In the genomic region with DNA sequence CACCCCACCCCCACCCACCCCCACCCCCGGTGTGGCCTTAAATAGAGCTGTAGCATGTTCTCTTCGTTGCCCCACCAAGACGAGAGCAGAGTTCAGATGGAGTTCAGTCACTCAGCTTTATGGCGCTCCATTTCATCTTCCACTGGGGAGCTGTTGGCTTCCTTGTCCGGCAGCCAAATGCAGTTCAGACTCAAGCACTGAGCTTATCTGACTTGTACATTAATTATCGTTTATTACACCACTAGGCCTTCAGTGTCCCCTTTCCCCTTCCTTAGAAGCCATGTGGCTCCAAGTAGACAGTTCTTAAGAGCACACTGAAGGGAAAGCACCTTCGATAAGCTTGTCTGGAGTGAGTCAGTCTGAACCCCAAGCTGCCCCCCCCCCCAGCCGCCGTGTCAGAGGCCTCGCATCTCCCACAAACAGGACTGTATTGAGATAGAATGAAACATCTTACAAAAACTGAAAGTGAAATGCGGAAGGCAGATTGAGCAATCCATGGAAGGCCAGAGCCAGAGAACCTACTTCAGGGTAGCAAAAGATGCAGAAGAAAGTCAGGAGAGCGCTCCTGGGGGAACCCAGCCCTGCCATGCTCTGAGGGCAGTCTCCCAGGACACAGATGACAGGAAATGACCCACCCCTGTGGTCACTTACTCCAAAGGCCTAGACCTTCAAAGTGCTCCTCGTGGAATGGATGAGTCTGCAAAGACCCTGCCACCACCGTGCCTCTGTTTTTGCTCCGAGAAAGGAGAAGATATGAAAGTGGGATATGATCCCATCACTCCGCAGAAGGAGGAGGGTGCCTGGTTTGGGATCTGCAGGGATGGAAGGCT, we compare ENCODE assay signal across 7 mouse cellular contexts. TPM values are rescaled to one million over a fixed set of nuclear protein-coding genes. Genes with fewer than 3 reads are reported as not detected.
DNase-seq lines count a peak whose midpoint lies in the region; ATAC-seq and TF ChIP-seq lines count a peak whose summit lies in the region.

A gene (plus strand): TSS at position 312 of the 830 bp plus-strand sequence.

- ATAC-seq in heart, embryonic 16.5 days (replicated peaks; ENCODE audit: extremely low read depth, insufficient read depth, low FRiP score): no peak

- no peak for TF ChIP-seq POLR2A in bone marrow, adult 2 months (IDR thresholded peaks at IDR 0.05; ENCODE audit: borderline replicate concordance, control insufficient read depth, low read depth, low read length)

- peak within 1 kb of the TSS; percentile 79 for H3K4me2 ChIP-seq in heart, embryonic 16.5 days (ENCODE audit: low read depth, low read length)

- in situ Hi-C loops in ES-E14 (cut with MboI; ENCODE audit: low sequenced_read_pairs in 2 of 2, unreplicated experiment in 2 of 2): no loop called here

- no peak within 1 kb of the TSS for H3K27ac ChIP-seq in ES-E14 (ENCODE audit: insufficient read depth, low read depth, low read length, poor library complexity, severe bottlenecking)
- H3K27ac ChIP-seq in bone marrow, adult 2 months (ENCODE audit: control insufficient read depth, insufficient read depth, low read depth, low read length, poor library complexity): peak within 1 kb of the TSS; percentile 67
- no peak within 1 kb of the TSS for H3K27ac ChIP-seq in heart, embryonic 16.5 days (ENCODE audit: low read length)

- 38% methylated on average over 16 of the region's 16 CpGs for WGBS in bone marrow, adult 2 months
- 53% methylated on average over 16 of the region's 16 CpGs for WGBS in heart, embryonic 16.5 days

- no peak for TF ChIP-seq CTCF in bone marrow, adult 2 months (IDR thresholded peaks at IDR 0.05; ENCODE audit: control insufficient read depth, insufficient read depth, low read length)

- H3K27me3 ChIP-seq in heart, embryonic 16.5 days (ENCODE audit: control insufficient read depth, insufficient read depth, low read length): peaks cover 5% of the 10 kb centered on the region; the same call in 1 of the 2 replicates
- H3K27me3 ChIP-seq in megakaryocyte, embryonic 14.5 days (replicated peaks): peaks cover 33% of the 10 kb centered on the region

- H3K36me3 ChIP-seq in ES-E14 (ENCODE audit: control insufficient read depth, insufficient read depth, low read length, poor library complexity, severe bottlenecking): no peaks in the 10 kb centered on the region
- H3K36me3 ChIP-seq in heart, embryonic 16.5 days (ENCODE audit: control insufficient read depth, insufficient read depth): no peaks in the 10 kb centered on the region
- H3K36me3 ChIP-seq in megakaryocyte, embryonic 14.5 days (replicated peaks; ENCODE audit: low read length): no peaks in the 10 kb centered on the region

- H3K9me3 ChIP-seq in ES-E14 (ENCODE audit: control insufficient read depth, insufficient read depth, low read depth, low read length): no peaks in the 10 kb centered on the region
- no peaks in the 10 kb centered on the region for H3K9me3 ChIP-seq in heart, embryonic 16.5 days (replicated peaks; ENCODE audit: control insufficient read depth, low read length)
- no peaks in the 10 kb centered on the region for H3K9me3 ChIP-seq in megakaryocyte, embryonic 14.5 days

- no peaks in the 10 kb centered on the region for H3K4me1 ChIP-seq in ES-E14 (ENCODE audit: control insufficient read depth in 2 of 2, insufficient read depth in 2 of 2, low read length in 2 of 2, poor library complexity in 1 of 2)
- peaks cover 3% of the 10 kb centered on the region for H3K4me1 ChIP-seq in bone marrow, adult 2 months (ENCODE audit: control insufficient read depth, insufficient read depth, low read length)
- H3K4me1 ChIP-seq in heart, embryonic 16.5 days (ENCODE audit: control insufficient read depth, insufficient read depth, low read length): peaks cover 8% of the 10 kb centered on the region
- peaks cover 16% of the 10 kb centered on the region for H3K4me1 ChIP-seq in megakaryocyte, embryonic 14.5 days

- H3K9ac ChIP-seq in ES-E14 (ENCODE audit: insufficient read depth, low read depth, low read length, poor library complexity, severe bottlenecking): peak within 1 kb of the TSS; percentile 40
- H3K9ac ChIP-seq in heart, embryonic 16.5 days (ENCODE audit: low read length): peak within 1 kb of the TSS; percentile 24; the same call in 1 of the 2 replicates

- peak; percentile 1 for DNase-seq in ES-E14 (ENCODE audit: low read depth, low spot score)
- DNase-seq in kidney, postnatal 14 days: peak; percentile 62
- no peak for DNase-seq in frontal cortex, postnatal 36 days (ENCODE audit: low spot score in 2 of 2)
- DNase-seq in cerebellum, adult 9-10 months: no peak

- peak within 1 kb of the TSS; percentile 65 to 67 for H3K4me3 ChIP-seq in ES-E14 (ENCODE audit: insufficient read depth in 1 of 2, low read depth in 1 of 2, low read length in 2 of 2, poor library complexity in 1 of 2, severe bottlenecking in 1 of 2)
- H3K4me3 ChIP-seq in bone marrow, adult 2 months (replicated peaks; ENCODE audit: control insufficient read depth, low read depth, low read length): peak within 1 kb of the TSS; percentile 81
- peak within 1 kb of the TSS; percentile 49 for H3K4me3 ChIP-seq in heart, embryonic 16.5 days (ENCODE audit: low read length)
- peak within 1 kb of the TSS; percentile 88 for H3K4me3 ChIP-seq in megakaryocyte, embryonic 14.5 days (replicated peaks)

TF ChIP-seq in ES-E14, 5 proteins besides CTCF, POLR2A, EP300 and RAD21:
- TF ChIP-seq HCFC1 (IDR thresholded peaks at IDR 0.05; ENCODE audit: borderline replicate concordance, insufficient read depth, low read length) (no peak), CHD2 (IDR thresholded peaks at IDR 0.05; ENCODE audit: low read depth, low read length) (no peak), MAFK (IDR thresholded peaks at IDR 0.05; ENCODE audit: insufficient read depth, low read depth, low read length) (no peak), ZNF384 (IDR thresholded peaks at IDR 0.05; ENCODE audit: low read depth, low read length) (no peak), ZC3H11A (IDR thresholded peaks at IDR 0.05; ENCODE audit: borderline replicate concordance, low read depth, low read length) (no peak)

RNA-seq across cellular contexts. Expression of the gene that starts here (rescaled TPM):
- total RNA-seq in ES-E14 (2012; rRNA removed): 0.21 and 0.31 TPM in 2 replicates
- polyA plus RNA-seq in bone marrow, adult 2 months (2011; ENCODE audit: insufficient read depth, insufficient read length, low replicate concordance, missing spikeins): 3.1 and 21.4 TPM in 2 replicates
- 0.15 and 0.22 TPM in 2 replicates for polyA plus RNA-seq in heart, embryonic 16.5 days (2015; fragmentation: Nextera tagmentation; extraction: Ambion mirVana)
- 0.35 TPM in 1 of 2 replicates, not detected in the other for polyA plus RNA-seq in megakaryocyte, embryonic 14.5 days (2012; ENCODE audit: insufficient read depth, low replicate concordance)

Comparison
In these comparisons a context has a peak if more than half of its experiments do, and no peak if none do; other contexts are left out.
1. Peak in DNase-seq, H3K4me3 ChIP-seq and H3K9ac ChIP-seq in ES-E14; RNA of the gene not detected or under 1 TPM.